Mouse (Mus musculus) testis, adult 2 months (tissue): Measurements from ENCODE around the gene Npc1l1. TPM values are rescaled to one million over a fixed set of nuclear protein-coding genes. Genes with fewer than 3 reads are reported as not detected.

Source experiments
- H3K27ac ChIP-seq: fragments of 200-500 bp; 2 replicates; pipeline ENCODE4 v1.5.1; 2012; ENCODE audit warnings: low read depth, low read length; ENCODE audit not compliant: control insufficient read depth, insufficient read depth
- H3K27me3 ChIP-seq: fragments of 200-500 bp; 2 replicates; pipeline ENCODE4 v1.6.1; 2012; ENCODE audit warnings: mild to moderate bottlenecking, low read length, moderate library complexity; ENCODE audit not compliant: control insufficient read depth, insufficient read depth
- H3K36me3 ChIP-seq: fragments of 200-500 bp; 2 replicates; pipeline ENCODE4 v1.6.1; 2012; ENCODE audit warnings: mild to moderate bottlenecking, low read length; ENCODE audit not compliant: control insufficient read depth, insufficient read depth
- H3K4me1 ChIP-seq: fragments of 200-500 bp; 2 replicates; pipeline ENCODE4 v1.6.1; 2012; ENCODE audit warnings: low read length; ENCODE audit not compliant: control insufficient read depth, insufficient read depth
- H3K4me3 ChIP-seq: fragments of 200-500 bp; 2 replicates; pipeline ENCODE4 v1.5.1; 2012; ENCODE audit warnings: low read depth, mild to moderate bottlenecking, low read length, moderate library complexity, mixed read lengths; ENCODE audit not compliant: control insufficient read depth
- CTCF ChIP-seq: fragments of 200-500 bp; IDR thresholded peaks from 2 replicates; pipeline ENCODE4 v1.5.1; 2012; ENCODE audit warnings: low read depth, mild to moderate bottlenecking, inconsistent platforms, low read length, moderate library complexity; ENCODE audit not compliant: control insufficient read depth, insufficient read depth, insufficient replicate concordance
- POLR2A ChIP-seq: fragments of 200-500 bp; IDR thresholded peaks from 2 replicates; pipeline ENCODE4 v1.6.1; 2012; ENCODE audit warnings: low read depth, mild to moderate bottlenecking, inconsistent platforms, low read length, moderate library complexity; ENCODE audit not compliant: control insufficient read depth
- polyA plus RNA-seq: library from polyadenylated mRNA; depleted of rRNA; stranded (reverse); fragments of >200 nt; gene quantifications from 2 replicates; pipeline ENCODE4 v1.2.3, GENCODE M21; 2012; rRNA removed

Npc1l1 gene
- polyA plus RNA-seq, 1 experiment: 0.63 TPM

DNA sequence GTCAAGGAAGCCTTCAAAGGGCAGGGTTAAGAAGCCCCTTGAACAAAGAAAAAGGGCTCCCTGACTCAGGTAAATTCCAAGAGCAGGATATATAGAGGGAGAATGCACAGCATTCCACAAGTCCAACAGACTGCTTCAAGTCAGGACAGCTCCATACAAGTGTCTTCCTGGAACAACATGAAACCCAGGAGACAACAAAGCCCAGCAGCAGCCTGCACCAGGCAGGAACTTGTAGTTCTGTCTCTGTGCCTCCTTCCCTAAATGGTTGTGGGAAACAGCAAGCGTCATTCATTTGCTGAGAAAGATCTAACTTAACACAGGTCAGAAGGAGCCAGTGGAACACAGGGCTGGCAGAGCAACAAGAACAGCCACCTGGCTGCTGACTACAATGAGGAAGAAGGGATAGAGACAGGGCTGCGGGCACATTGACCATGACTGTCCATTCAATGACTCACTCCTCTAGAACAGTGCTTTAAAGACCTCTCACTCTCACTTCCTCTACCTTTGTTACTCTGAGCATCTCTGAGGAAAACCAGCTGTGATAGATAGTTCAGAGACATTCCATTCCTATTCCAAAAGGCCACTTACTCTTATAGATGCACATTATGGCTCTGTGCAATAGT lies 60.8 kb downstream of the Npc1l1 start:
- Histone ChIP-seq H3K4me1 (no peaks in the 10 kb centered on the region), H3K4me3 (no peak overlapping the region)
- no peak for TF ChIP-seq POLR2A
- TF ChIP-seq CTCF: no peak

GRCm38 (mm10) chr11:6166351-6166750 lies 63.6 kb downstream of the Npc1l1 start:
- no peak overlapping the region for H3K4me3 ChIP-seq
- no peaks in the 10 kb centered on the region for H3K36me3 ChIP-seq
- no peaks in the 10 kb centered on the region for H3K4me1 ChIP-seq
- no peak overlapping the region for H3K27ac ChIP-seq
- TF ChIP-seq POLR2A (no peak), CTCF (no peak)
- H3K27me3 ChIP-seq: no peaks in the 10 kb centered on the region

More for the DNA sequence above, 60.8 kb downstream of the Npc1l1 start:
- H3K36me3 ChIP-seq: no peaks in the 10 kb centered on the region
- no peaks in the 10 kb centered on the region for H3K27me3 ChIP-seq
- H3K27ac ChIP-seq: no peak overlapping the region

DNA sequence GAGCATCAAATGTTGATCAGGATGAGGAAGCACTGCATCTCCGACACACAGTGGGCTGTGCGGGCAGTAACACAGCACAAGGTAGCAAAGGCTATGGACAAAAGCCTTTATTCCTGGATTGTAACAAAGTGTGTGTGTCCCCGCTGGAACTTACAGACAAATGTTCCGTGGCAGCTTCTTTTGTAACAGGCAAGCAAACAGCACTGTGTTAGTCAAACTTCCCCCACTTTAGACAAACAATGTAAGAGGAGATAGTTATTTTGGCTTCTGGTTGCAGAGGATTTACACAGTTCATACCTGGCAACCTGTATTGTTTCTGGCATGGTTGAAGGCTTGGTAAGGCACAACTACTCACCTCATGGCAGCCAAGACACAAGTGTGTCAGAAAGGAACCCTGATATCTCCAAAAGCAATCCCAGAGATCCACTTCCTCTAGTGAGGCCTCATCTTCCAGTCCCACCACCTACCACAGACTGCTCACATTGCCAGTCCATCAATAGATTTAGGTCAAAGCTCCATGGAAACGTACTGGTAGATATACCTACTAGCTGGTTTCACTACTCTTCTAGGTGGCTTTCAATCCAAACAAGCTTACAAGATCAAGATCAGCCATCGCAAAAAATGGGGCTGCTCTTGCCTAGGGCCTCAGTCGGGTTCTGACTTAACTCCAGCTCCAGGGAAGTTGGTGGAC lies 64.4 kb downstream of the Npc1l1 start:
- no peaks in the 10 kb centered on the region for H3K27me3 ChIP-seq
- TF ChIP-seq CTCF (no peak), POLR2A (no peak)
- no peaks in the 10 kb centered on the region for H3K36me3 ChIP-seq
- no peak overlapping the region for H3K4me3 ChIP-seq
- no peak overlapping the region; the same call in 1 of the 2 replicates for H3K27ac ChIP-seq
- H3K4me1 ChIP-seq: no peaks in the 10 kb centered on the region

- no peaks in the 10 kb centered on the region for H3K36me3 ChIP-seq
- H3K27me3 ChIP-seq: no peaks in the 10 kb centered on the region
- H3K27ac ChIP-seq: no peak overlapping the region
- H3K4me3 ChIP-seq: no peak overlapping the region
- H3K4me1 ChIP-seq: no peaks in the 10 kb centered on the region
- TF ChIP-seq POLR2A: no peak
- no peak for TF ChIP-seq CTCF
Measured at GRCm38 (mm10) chr11:6164781-6165180, 65.2 kb downstream of the Npc1l1 start.

DNA sequence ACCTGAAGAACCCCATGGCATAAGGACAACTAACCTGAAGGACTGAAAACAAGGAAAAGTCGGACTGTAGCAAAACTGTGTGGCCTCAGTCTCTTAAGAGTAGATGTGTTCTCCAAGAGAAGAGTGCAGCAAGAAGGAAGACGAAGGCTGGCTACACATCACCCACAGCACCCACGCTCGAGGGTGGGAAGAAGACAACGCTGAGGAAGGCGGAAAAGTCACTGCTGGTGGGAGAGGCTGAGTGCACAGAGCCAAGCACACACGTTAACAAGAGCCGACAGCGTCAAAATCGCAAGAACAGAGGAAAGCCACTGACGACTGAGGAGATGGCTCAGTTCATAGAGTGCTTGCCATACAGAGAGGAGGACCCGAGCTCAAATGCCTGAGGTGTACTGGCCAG lies 66.2 kb downstream of the Npc1l1 start:
- H3K36me3 ChIP-seq: no peaks in the 10 kb centered on the region
- no peaks in the 10 kb centered on the region for H3K27me3 ChIP-seq
- TF ChIP-seq POLR2A (no peak), CTCF (no peak)
- H3K4me3 ChIP-seq: no peak overlapping the region
- H3K27ac ChIP-seq: no peak overlapping the region
- H3K4me1 ChIP-seq: no peaks in the 10 kb centered on the region

- Histone ChIP-seq H3K36me3 (no peaks in the 10 kb centered on the region), H3K4me3 (no peak overlapping the region), H3K27me3 (no peaks in the 10 kb centered on the region), H3K27ac (no peak overlapping the region), H3K4me1 (no peaks in the 10 kb centered on the region)
- TF ChIP-seq CTCF (no peak), POLR2A (no peak)
Measured at GRCm38 (mm10) chr11:6163062-6163461, 66.9 kb downstream of the Npc1l1 start.

DNA sequence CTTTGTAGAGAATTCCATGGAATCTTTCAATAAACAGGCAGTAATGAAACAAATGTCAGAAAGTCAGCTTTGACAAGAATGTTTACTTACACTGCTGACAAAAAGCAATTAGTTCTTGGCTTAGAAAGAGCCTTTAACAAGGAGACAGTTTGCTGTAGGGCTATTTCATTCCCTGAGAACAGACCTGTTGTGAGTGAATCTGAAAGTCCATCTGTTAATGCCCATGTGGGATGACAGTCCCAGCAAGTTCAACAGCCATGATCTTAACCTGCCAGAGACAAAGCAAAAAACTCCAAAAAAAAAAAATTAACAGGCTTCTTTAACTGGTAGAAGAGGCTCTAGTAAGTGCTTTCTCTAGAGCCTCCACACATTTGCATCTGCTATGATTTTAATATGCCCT lies 68.4 kb downstream of the Npc1l1 start:
- no peak overlapping the region for H3K27ac ChIP-seq
- H3K36me3 ChIP-seq: no peaks in the 10 kb centered on the region
- no peak overlapping the region for H3K4me3 ChIP-seq
- H3K4me1 ChIP-seq: no peaks in the 10 kb centered on the region
- no peaks in the 10 kb centered on the region for H3K27me3 ChIP-seq
- TF ChIP-seq CTCF: no peak
- no peak for TF ChIP-seq POLR2A

Other genes starting within 250 kb of the Npc1l1 start
- 3.4 and 3.5 TPM in 2 replicates for gene Camk2b, start 163.8 kb downstream of the Npc1l1 start, polyA plus RNA-seq
- gene A730071L15Rik, start 30.1 kb downstream of the Npc1l1 start, polyA plus RNA-seq: 0.74 and 0.79 TPM in 2 replicates
- gene Nudcd3, start 29.7 kb downstream of the Npc1l1 start, polyA plus RNA-seq: 21.7 and 23.5 TPM in 2 replicates
- 30.8 and 31.3 TPM in 2 replicates for gene Ddx56, start 37.6 kb upstream of the Npc1l1 start, polyA plus RNA-seq
- gene Tmed4, start 44.7 kb upstream of the Npc1l1 start, polyA plus RNA-seq: 92.6 and 102 TPM in 2 replicates
- 87.1 and 90.1 TPM in 2 replicates for gene Ogdh, start 61.5 kb upstream of the Npc1l1 start, polyA plus RNA-seq
- 159 and 160 TPM in 2 replicates for gene Zmiz2, start 158.9 kb upstream of the Npc1l1 start, polyA plus RNA-seq
- gene Ppia, start 185.3 kb upstream of the Npc1l1 start, polyA plus RNA-seq: 609 and 709 TPM in 2 replicates
- gene H2afv, start 214.3 kb upstream of the Npc1l1 start, polyA plus RNA-seq: 26.2 and 30.5 TPM in 2 replicates
- gene Purb, start 245.8 kb upstream of the Npc1l1 start, polyA plus RNA-seq: 5.6 and 6.0 TPM in 2 replicates